Mouse (Mus musculus) neural tube, embryonic 15.5 days (tissue): ENCODE measurements at regions not wholly inside any gene's neighbourhood (a gene's known extent, or its start where the extent isn't known, plus 50 kb on each side); places are given as distances from the start of the nearest gene placed in this dataset.

Experiments used
- ATAC-seq: fragments of 200-750 bp; cut with Nextera tagmentation; 2 replicates; pipeline ENCODE4 v1.8.0; 2017; ENCODE audit warnings: mild to moderate bottlenecking, moderate TSS enrichment, moderate library complexity; ENCODE audit not compliant: low FRiP score
- H3K27ac ChIP-seq: fragments of 300-500 bp; sonication (generic); replicated peaks from 2 replicates; pipeline ENCODE4 v1.5.1; 2015; ENCODE audit warnings: mild to moderate bottlenecking, inconsistent platforms
- H3K27me3 ChIP-seq: fragments of 300-500 bp; sonication (generic); replicated peaks from 2 replicates; pipeline ENCODE4 v1.6.1; 2015; ENCODE audit warnings: inconsistent platforms
- H3K36me3 ChIP-seq: fragments of 300-500 bp; sonication (generic); 2 replicates; pipeline ENCODE4 v1.6.1; 2015; ENCODE audit warnings: inconsistent platforms
- H3K4me1 ChIP-seq: fragments of 300-500 bp; sonication (generic); 2 replicates; pipeline ENCODE4 v1.6.1; 2015; ENCODE audit warnings: inconsistent platforms
- H3K4me2 ChIP-seq: fragments of 300-500 bp; sonication (generic); 2 replicates; pipeline ENCODE4 v1.6.1; 2015; ENCODE audit warnings: inconsistent platforms, mild to moderate bottlenecking, moderate library complexity
- H3K4me3 ChIP-seq: fragments of 300-500 bp; sonication (generic); replicated peaks from 2 replicates; pipeline ENCODE4 v1.5.1; 2015; ENCODE audit warnings: mild to moderate bottlenecking, inconsistent platforms
- H3K9ac ChIP-seq: fragments of 300-500 bp; sonication (generic); replicated peaks from 2 replicates; pipeline ENCODE4 v1.6.1; 2015; ENCODE audit warnings: mild to moderate bottlenecking, inconsistent platforms
- H3K9me3 ChIP-seq: fragments of 300-500 bp; sonication (generic); replicated peaks from 2 replicates; pipeline ENCODE4 v1.6.1; 2016; ENCODE audit warnings: inconsistent platforms
- WGBS: fragments of 180-500 bp; shearing (Covaris S2); methylation state at CpG from one replicate; pipeline ENCODE4 v1.1.7; 2015; ENCODE audit warnings: mixed read lengths; 5-methylcytosine and 5-hydroxymethylcytosine counted together

DNA sequence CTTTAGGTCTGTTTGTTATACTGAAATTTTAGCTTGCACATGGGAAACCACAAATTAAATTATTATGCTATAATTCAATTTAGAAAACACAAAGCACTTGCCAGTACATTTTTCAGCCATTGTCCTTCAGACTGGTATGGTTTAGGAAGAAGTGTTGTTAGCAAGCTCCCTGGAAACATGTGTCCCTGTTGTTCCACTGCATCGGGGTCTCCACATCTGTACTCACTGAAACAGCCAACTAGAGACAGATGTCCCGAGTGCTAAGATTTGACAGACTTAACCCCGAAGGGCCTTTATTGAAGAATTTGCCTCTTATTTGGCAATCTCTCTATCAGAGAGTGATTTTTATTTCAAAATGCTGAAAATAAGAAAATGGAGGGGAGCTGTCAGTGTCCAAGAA is 362.6 kb downstream of the Rfpl4b start:
- H3K9me3 ChIP-seq: no peaks in the 10 kb centered on the region
- WGBS: 63% methylated on average over 3 of the region's 3 CpGs
- no peak for ATAC-seq
- H3K27ac ChIP-seq: no peak overlapping the region
- no peak overlapping the region for H3K9ac ChIP-seq
- no peak overlapping the region for H3K4me2 ChIP-seq
- H3K36me3 ChIP-seq: no peaks in the 10 kb centered on the region
- no peaks in the 10 kb centered on the region for H3K4me1 ChIP-seq
- H3K4me3 ChIP-seq: no peak overlapping the region
- H3K27me3 ChIP-seq: no peaks in the 10 kb centered on the region

DNA sequence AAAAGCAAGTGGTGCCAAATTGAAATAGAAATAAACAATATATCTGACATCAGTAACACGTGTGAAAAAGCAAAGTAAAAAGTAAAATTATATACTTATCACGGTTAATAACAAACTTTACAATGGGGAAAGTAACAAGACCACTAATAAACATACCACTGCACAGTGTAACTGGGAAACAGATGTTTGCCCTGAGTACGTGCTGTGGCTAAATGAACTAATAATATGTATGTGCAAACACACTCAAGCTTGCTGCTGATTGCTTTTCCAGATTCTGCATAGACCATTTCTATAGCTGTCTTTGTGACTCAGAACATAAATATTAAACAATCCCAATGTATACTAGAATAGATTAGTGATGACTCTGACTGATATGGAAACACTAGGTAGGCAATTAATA is 363.2 kb downstream of the Rfpl4b start:
- H3K4me1 ChIP-seq: no peaks in the 10 kb centered on the region
- H3K4me2 ChIP-seq: no peak overlapping the region
- H3K9me3 ChIP-seq: no peaks in the 10 kb centered on the region
- H3K36me3 ChIP-seq: no peaks in the 10 kb centered on the region
- WGBS: 71% methylated on average over 3 of the region's 3 CpGs
- H3K9ac ChIP-seq: no peak overlapping the region
- no peak for ATAC-seq
- no peak overlapping the region for H3K4me3 ChIP-seq
- no peak overlapping the region for H3K27ac ChIP-seq
- no peaks in the 10 kb centered on the region for H3K27me3 ChIP-seq

- Histone ChIP-seq H3K27me3 (no peaks in the 10 kb centered on the region), H3K36me3 (no peaks in the 10 kb centered on the region), H3K9me3 (no peaks in the 10 kb centered on the region), H3K27ac (no peak overlapping the region), H3K4me3 (no peak overlapping the region), H3K4me2 (no peak overlapping the region), H3K9ac (no peak overlapping the region), H3K4me1 (no peaks in the 10 kb centered on the region)
- ATAC-seq: no peak
Measured at GRCm38 (mm10) chr10:38456786-38457185, 364.8 kb downstream of the Rfpl4b start.

- peaks cover 3% of the 10 kb centered on the region; the same call in 1 of the 2 replicates for H3K9me3 ChIP-seq
- no peak overlapping the region for H3K27ac ChIP-seq
- H3K27me3 ChIP-seq: no peaks in the 10 kb centered on the region
- no peak for ATAC-seq
- WGBS: 87% methylated on average over 4 of the region's 4 CpGs
- no peak overlapping the region for H3K4me2 ChIP-seq
- no peak overlapping the region for H3K9ac ChIP-seq
- H3K4me3 ChIP-seq: no peak overlapping the region
- H3K36me3 ChIP-seq: no peaks in the 10 kb centered on the region
- H3K4me1 ChIP-seq: no peaks in the 10 kb centered on the region
Measured at GRCm38 (mm10) chr10:38449263-38449662, 372.3 kb downstream of the Rfpl4b start.

DNA sequence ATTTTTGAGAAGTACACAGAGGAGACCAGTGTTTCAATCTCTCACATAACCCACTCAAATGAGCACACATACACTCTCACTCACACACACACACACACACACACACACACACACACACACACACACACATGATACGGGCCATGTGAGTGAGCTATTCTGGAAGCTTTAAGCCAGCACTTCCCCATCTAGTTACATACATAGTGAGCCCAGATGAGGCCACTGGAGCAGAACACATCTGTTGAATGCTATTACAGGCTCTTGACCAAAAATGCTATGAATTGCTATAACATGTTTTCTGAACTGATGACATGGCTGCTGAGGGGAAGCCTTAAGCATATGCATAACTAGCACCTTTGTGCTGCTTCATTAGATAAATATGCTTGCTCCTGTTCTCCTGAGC is 373.9 kb downstream of the Rfpl4b start:
- ATAC-seq: no peak
- 100% methylated on average over 1 of the region's 1 CpGs for WGBS

GRCm38 (mm10) chr10:38447256-38447655 is 374.3 kb downstream of the Rfpl4b start:
- no peak overlapping the region for H3K27ac ChIP-seq
- no peaks in the 10 kb centered on the region for H3K27me3 ChIP-seq
- ATAC-seq: no peak
- H3K9me3 ChIP-seq: peaks cover 3% of the 10 kb centered on the region; the same call in 1 of the 2 replicates
- H3K4me1 ChIP-seq: no peaks in the 10 kb centered on the region
- no peak overlapping the region for H3K4me3 ChIP-seq
- no peak overlapping the region for H3K4me2 ChIP-seq
- no peak overlapping the region for H3K9ac ChIP-seq
- H3K36me3 ChIP-seq: no peaks in the 10 kb centered on the region

More for the DNA sequence above, 373.9 kb downstream of the Rfpl4b start:
- H3K27ac ChIP-seq: no peak overlapping the region
- no peaks in the 10 kb centered on the region for H3K36me3 ChIP-seq
- H3K4me2 ChIP-seq: no peak overlapping the region
- no peak overlapping the region for H3K9ac ChIP-seq
- H3K9me3 ChIP-seq: peaks cover 3% of the 10 kb centered on the region; the same call in 1 of the 2 replicates
- no peak overlapping the region for H3K4me3 ChIP-seq
- H3K4me1 ChIP-seq: no peaks in the 10 kb centered on the region
- no peaks in the 10 kb centered on the region for H3K27me3 ChIP-seq

DNA sequence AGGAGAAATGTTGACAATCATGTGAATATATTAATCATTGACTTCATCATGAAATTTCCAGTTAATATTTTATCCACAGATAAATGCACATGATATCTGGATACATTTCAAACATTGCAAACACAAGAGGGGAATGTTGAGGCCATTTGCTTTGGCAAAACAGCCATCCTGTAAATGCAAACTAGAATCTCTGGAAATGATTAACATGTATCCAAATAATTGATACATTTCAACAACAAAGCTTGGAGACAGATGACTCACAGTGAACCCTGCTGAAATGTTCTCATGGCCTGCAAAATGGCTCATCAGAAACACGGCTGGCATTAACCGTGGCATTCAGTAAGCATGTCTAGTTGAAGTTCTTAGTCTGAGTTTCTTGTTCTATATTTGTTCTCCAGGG is 382.3 kb downstream of the Rfpl4b start:
- Histone ChIP-seq H3K9ac (no peak overlapping the region), H3K9me3 (no peaks in the 10 kb centered on the region), H3K4me3 (no peak overlapping the region), H3K4me2 (no peak overlapping the region), H3K27me3 (no peaks in the 10 kb centered on the region), H3K4me1 (no peaks in the 10 kb centered on the region), H3K36me3 (no peaks in the 10 kb centered on the region; the same call in 1 of the 2 replicates), H3K27ac (no peak overlapping the region)
- 96% methylated on average over 2 of the region's 2 CpGs for WGBS
- no peak for ATAC-seq

DNA sequence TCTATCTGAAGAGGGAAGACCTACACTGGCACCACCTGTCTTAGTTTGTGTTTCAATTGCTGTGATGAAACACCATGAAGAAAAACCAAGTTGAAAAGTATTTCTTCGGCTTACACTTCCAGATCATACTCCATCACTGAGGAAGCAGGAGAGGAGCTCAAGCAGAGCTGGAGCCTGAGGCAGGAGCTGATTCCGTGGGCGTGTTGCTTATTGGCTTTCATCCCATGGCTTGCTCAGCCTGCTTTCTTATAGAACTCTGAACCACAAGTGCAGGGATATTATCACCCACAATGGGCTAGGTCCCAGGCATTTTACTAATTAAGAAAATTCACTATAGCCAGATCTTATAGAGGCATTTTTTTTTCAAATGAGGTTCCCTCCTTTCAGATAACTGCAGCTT is 384.7 kb downstream of the Rfpl4b start:
- Histone ChIP-seq H3K27me3 (no peaks in the 10 kb centered on the region), H3K4me2 (no peak overlapping the region), H3K36me3 (no peaks in the 10 kb centered on the region; the same call in 1 of the 2 replicates), H3K9me3 (no peaks in the 10 kb centered on the region), H3K4me3 (no peak overlapping the region), H3K9ac (no peak overlapping the region), H3K27ac (no peak overlapping the region), H3K4me1 (no peaks in the 10 kb centered on the region)
- 93% methylated on average over 3 of the region's 3 CpGs for WGBS
- ATAC-seq: no peak

GRCm38 (mm10) chr10:38421541-38421940 is 400.0 kb downstream of the Rfpl4b start:
- no peak overlapping the region for H3K4me2 ChIP-seq
- H3K4me1 ChIP-seq: no peaks in the 10 kb centered on the region
- H3K36me3 ChIP-seq: no peaks in the 10 kb centered on the region
- no peak for ATAC-seq
- H3K27ac ChIP-seq: no peak overlapping the region
- WGBS: 95% methylated on average over 3 of the region's 3 CpGs
- no peaks in the 10 kb centered on the region for H3K27me3 ChIP-seq
- H3K9me3 ChIP-seq: no peaks in the 10 kb centered on the region
- H3K9ac ChIP-seq: no peak overlapping the region
- H3K4me3 ChIP-seq: no peak overlapping the region

GRCm38 (mm10) chr10:38419771-38420170 is 401.8 kb downstream of the Rfpl4b start:
- Histone ChIP-seq H3K4me1 (no peaks in the 10 kb centered on the region), H3K27me3 (no peaks in the 10 kb centered on the region), H3K4me2 (no peak overlapping the region), H3K36me3 (no peaks in the 10 kb centered on the region), H3K4me3 (no peak overlapping the region), H3K9me3 (no peaks in the 10 kb centered on the region), H3K9ac (no peak overlapping the region), H3K27ac (no peak overlapping the region)
- ATAC-seq: peak; percentile 69

- Histone ChIP-seq H3K4me1 (no peaks in the 10 kb centered on the region), H3K4me2 (no peak overlapping the region), H3K9me3 (no peaks in the 10 kb centered on the region), H3K27ac (no peak overlapping the region), H3K27me3 (no peaks in the 10 kb centered on the region), H3K9ac (no peak overlapping the region), H3K4me3 (no peak overlapping the region), H3K36me3 (no peaks in the 10 kb centered on the region)
- 77% methylated on average over 2 of the region's 2 CpGs for WGBS
- no peak for ATAC-seq
Measured at GRCm38 (mm10) chr10:38383161-38383560, 438.4 kb downstream of the Rfpl4b start.

- WGBS: 86% methylated on average over 7 of the region's 7 CpGs
- peak overlapping the region; percentile 28; the same call in 1 of the 2 replicates for H3K27ac ChIP-seq
Measured at GRCm38 (mm10) chr10:38381873-38382296, 439.7 kb downstream of the Rfpl4b start.

GRCm38 (mm10) chr10:38380388-38380787 is 441.2 kb downstream of the Rfpl4b start:
- no peak overlapping the region for H3K9ac ChIP-seq
- no peaks in the 10 kb centered on the region for H3K27me3 ChIP-seq
- no peaks in the 10 kb centered on the region for H3K4me1 ChIP-seq
- H3K4me3 ChIP-seq: no peak overlapping the region
- H3K36me3 ChIP-seq: no peaks in the 10 kb centered on the region
- H3K4me2 ChIP-seq: no peak overlapping the region
- no peak for ATAC-seq
- H3K9me3 ChIP-seq: no peaks in the 10 kb centered on the region
- H3K27ac ChIP-seq: no peak overlapping the region
- WGBS: 75% methylated on average over 2 of the region's 2 CpGs

More at GRCm38 (mm10) chr10:38381873-38382296, 439.7 kb downstream of the Rfpl4b start:
- H3K4me3 ChIP-seq: no peak overlapping the region
- no peak overlapping the region for H3K9ac ChIP-seq
- no peaks in the 10 kb centered on the region for H3K27me3 ChIP-seq
- H3K9me3 ChIP-seq: no peaks in the 10 kb centered on the region
- H3K4me2 ChIP-seq: no peak overlapping the region
- peak; percentile 76 for ATAC-seq
- H3K4me1 ChIP-seq: no peaks in the 10 kb centered on the region
- no peaks in the 10 kb centered on the region for H3K36me3 ChIP-seq
